Mouse (Mus musculus) heart, embryonic 14.5 days (tissue): ENCODE results near the gene Bms1. TPM values are rescaled to one million over a fixed set of nuclear protein-coding genes. Genes with fewer than 3 reads are reported as not detected.

Source experiments
- ATAC-seq: fragments of 200-750 bp; cut with Nextera tagmentation; 2 replicates; pipeline ENCODE4 v1.8.0; 2017; ENCODE audit warnings: low read depth, moderate TSS enrichment; ENCODE audit not compliant: insufficient number of reproducible peaks, insufficient read depth, low FRiP score
- H3K27ac ChIP-seq, 2 experiments: fragments of 200-500 bp in 1 of 2; fragments of 300-500 bp in 1 of 2; sonication (generic) in 1 of 2; replicated peaks in 1 of 2; 2 replicates each; pipeline ENCODE4 v1.5.1; 2012 to 2014; ENCODE audit warnings: low read depth in 2 of 2, low read length in 2 of 2, control low read depth in 1 of 2, mild to moderate bottlenecking in 1 of 2, mixed read lengths in 1 of 2; ENCODE audit not compliant: control insufficient read depth in 1 of 2, insufficient read depth in 1 of 2
- H3K27me3 ChIP-seq: fragments of 300-500 bp; sonication (generic); 2 replicates; pipeline ENCODE4 v1.6.1; 2014; ENCODE audit warnings: mild to moderate bottlenecking, low read length, control low read depth; ENCODE audit not compliant: control insufficient read depth, insufficient read depth
- H3K36me3 ChIP-seq: fragments of 300-500 bp; sonication (generic); 2 replicates; pipeline ENCODE4 v1.6.1; 2014; ENCODE audit warnings: mild to moderate bottlenecking, control low read depth, low read length, mixed read lengths; ENCODE audit not compliant: control insufficient read depth, insufficient read depth
- H3K4me1 ChIP-seq, 2 experiments: fragments of 200-500 bp in 1 of 2; fragments of 300-500 bp in 1 of 2; sonication (generic) in 1 of 2; 2 replicates each; pipeline ENCODE4 v1.6.1; 2012 to 2014; ENCODE audit warnings: low read length in 2 of 2, control low read depth in 1 of 2, mixed read lengths in 1 of 2; ENCODE audit not compliant: control insufficient read depth in 2 of 2, insufficient read depth in 2 of 2
- H3K4me2 ChIP-seq: fragments of 300-500 bp; sonication (generic); 2 replicates; pipeline ENCODE4 v1.6.1; 2014; ENCODE audit warnings: mild to moderate bottlenecking, low read length
- H3K4me3 ChIP-seq, 2 experiments: fragments of 200-500 bp in 1 of 2; fragments of 300-500 bp in 1 of 2; sonication (generic) in 1 of 2; 2 replicates each; pipeline ENCODE4 v1.5.1; 2012 to 2014; ENCODE audit warnings: low read length in 2 of 2, mild to moderate bottlenecking in 2 of 2, control low read depth in 1 of 2, low read depth in 1 of 2, moderate library complexity in 1 of 2; ENCODE audit not compliant: control insufficient read depth in 1 of 2, insufficient read depth in 1 of 2
- H3K9ac ChIP-seq: fragments of 300-500 bp; sonication (generic); 2 replicates; pipeline ENCODE4 v1.6.1; 2014; ENCODE audit warnings: mild to moderate bottlenecking, low read length
- H3K9me3 ChIP-seq: fragments of 300-500 bp; sonication (generic); 2 replicates; pipeline ENCODE4 v1.6.1; 2016; ENCODE audit warnings: low read length, control low read depth; ENCODE audit not compliant: control insufficient read depth
- WGBS: fragments of 180-500 bp; shearing (Covaris S2); extraction: QIAGEN DNeasy Blood & Tissue Kit; methylation state at CpG from one replicate; pipeline ENCODE4 v1.1.7; 2014; 5-methylcytosine and 5-hydroxymethylcytosine counted together
- polyA plus RNA-seq: library from polyadenylated mRNA; unstranded; fragments of >200 nt; fragmentation: Nextera tagmentation; extraction: Ambion mirVana; gene quantifications from 2 replicates; pipeline ENCODE4 v1.2.1, GENCODE M21; 2014

Bms1 gene
- polyA plus RNA-seq, 1 experiment from 2014 or later, result 20.7 TPM

- no peaks in the 10 kb centered on the region for H3K27me3 ChIP-seq
- no peak for ATAC-seq
- H3K9me3 ChIP-seq, result peaks cover 7% of the 10 kb centered on the region; the same call in 1 of the 2 replicates
- H3K4me2 ChIP-seq, result no peak overlapping the region
- no peak overlapping the region for H3K4me3 ChIP-seq
- no peaks in the 10 kb centered on the region for H3K36me3 ChIP-seq
- no peaks in the 10 kb centered on the region for H3K4me1 ChIP-seq
- no peak overlapping the region for H3K27ac ChIP-seq
- no peak overlapping the region for H3K9ac ChIP-seq
These were observed 53.5 kb downstream of the Bms1 start for GRCm38 (mm10) chr6:118365781-118366180.

GRCm38 (mm10) chr6:118350342-118350741, 68.9 kb downstream of the Bms1 start:
- no peaks in the 10 kb centered on the region for H3K36me3 ChIP-seq
- no peak overlapping the region for H3K9ac ChIP-seq
- no peaks in the 10 kb centered on the region for H3K9me3 ChIP-seq
- no peak overlapping the region for H3K27ac ChIP-seq
- H3K27me3 ChIP-seq, result peaks cover 2% of the 10 kb centered on the region; the same call in 1 of the 2 replicates
- H3K4me3 ChIP-seq, result no peak overlapping the region
- H3K4me2 ChIP-seq, result no peak overlapping the region
- 78% methylated on average over 12 of the region's 12 CpGs for WGBS
- H3K4me1 ChIP-seq, result no peaks in the 10 kb centered on the region
- no peak for ATAC-seq

- ATAC-seq, result no peak
- no peaks in the 10 kb centered on the region for H3K36me3 ChIP-seq
- 74% methylated on average over 3 of the region's 3 CpGs for WGBS
These were observed 71.1 kb downstream of the Bms1 start for GRCm38 (mm10) chr6:118348186-118348585.

GRCm38 (mm10) chr6:118347291-118347690, 72.0 kb downstream of the Bms1 start:
- peaks cover 2% of the 10 kb centered on the region; the same call in 1 of the 2 replicates for H3K27me3 ChIP-seq
- WGBS, result 79% methylated on average over 8 of the region's 8 CpGs

More at GRCm38 (mm10) chr6:118348186-118348585, 71.1 kb downstream of the Bms1 start:
- Histone ChIP-seq H3K9ac (no peak overlapping the region), H3K9me3 (no peaks in the 10 kb centered on the region), H3K27ac (no peak overlapping the region), H3K27me3 (peaks cover 2% of the 10 kb centered on the region; the same call in 1 of the 2 replicates), H3K4me1 (no peaks in the 10 kb centered on the region), H3K4me2 (no peak overlapping the region), H3K4me3 (no peak overlapping the region)

GRCm38 (mm10) chr6:118341861-118342485, 77.3 kb downstream of the Bms1 start:
- no peak overlapping the region for H3K4me3 ChIP-seq
- no peak overlapping the region for H3K4me2 ChIP-seq
- H3K27ac ChIP-seq, result no peak overlapping the region
- no peaks in the 10 kb centered on the region for H3K27me3 ChIP-seq
- peaks cover 0 to 2% of the 10 kb centered on the region in 2 experiments; a peak in 1 of 4 replicates for H3K4me1 ChIP-seq
- no peaks in the 10 kb centered on the region for H3K9me3 ChIP-seq
- WGBS, result 78% methylated on average over 11 of the region's 11 CpGs
- no peak for ATAC-seq
- H3K36me3 ChIP-seq, result no peaks in the 10 kb centered on the region
- H3K9ac ChIP-seq, result no peak overlapping the region

More at GRCm38 (mm10) chr6:118347291-118347690, 72.0 kb downstream of the Bms1 start:
- ATAC-seq, result no peak
- no peaks in the 10 kb centered on the region for H3K36me3 ChIP-seq
- no peak overlapping the region for H3K4me2 ChIP-seq
- H3K4me1 ChIP-seq, result no peaks in the 10 kb centered on the region
- no peak overlapping the region for H3K27ac ChIP-seq
- H3K4me3 ChIP-seq, result no peak overlapping the region
- H3K9ac ChIP-seq, result no peak overlapping the region
- H3K9me3 ChIP-seq, result no peaks in the 10 kb centered on the region

- no peak overlapping the region for H3K9ac ChIP-seq
- no peak overlapping the region for H3K4me2 ChIP-seq
- 81% methylated on average over 5 of the region's 5 CpGs for WGBS
- ATAC-seq, result no peak
- no peaks in the 10 kb centered on the region for H3K36me3 ChIP-seq
- peaks cover 0 to 2% of the 10 kb centered on the region in 2 experiments; a peak in 1 of 4 replicates for H3K4me1 ChIP-seq
- no peak overlapping the region for H3K4me3 ChIP-seq
- no peaks in the 10 kb centered on the region for H3K27me3 ChIP-seq
- H3K9me3 ChIP-seq, result no peaks in the 10 kb centered on the region
- no peak overlapping the region for H3K27ac ChIP-seq
These were observed 81.6 kb downstream of the Bms1 start for GRCm38 (mm10) chr6:118337660-118338059.

- no peak overlapping the region for H3K27ac ChIP-seq
- peaks cover 0 to 2% of the 10 kb centered on the region in 2 experiments; a peak in 1 of 4 replicates for H3K4me1 ChIP-seq
- H3K4me3 ChIP-seq, result no peak overlapping the region
- no peak for ATAC-seq
- H3K27me3 ChIP-seq, result no peaks in the 10 kb centered on the region
- H3K9ac ChIP-seq, result no peak overlapping the region
- H3K36me3 ChIP-seq, result no peaks in the 10 kb centered on the region
- no peaks in the 10 kb centered on the region for H3K9me3 ChIP-seq
- no peak overlapping the region for H3K4me2 ChIP-seq
- whole genome bisulfite sequencing, result 64% methylated on average over 14 of the region's 14 CpGs
These were observed 82.5 kb downstream of the Bms1 start for GRCm38 (mm10) chr6:118336541-118337480.
